Mouse (Mus musculus) megakaryocyte, embryonic 14.5 days (primary cell): ENCODE data around the gene Cabp1.
"Not testable (repeated sequence)": the region's sequence is repeated elsewhere in the genome, so short reads cannot be mapped to it uniquely, and the experiment has no call there.

ENCODE experiments used
- FLI1 ChIP-seq: IDR thresholded peaks from 2 replicates; pipeline ENCODE4 v1.6.1; 2012; ENCODE audit warnings: low read length, inconsistent platforms, mixed read lengths
- GATA1 ChIP-seq: IDR thresholded peaks from 3 replicates; pipeline ENCODE4 v1.6.1; 2012; ENCODE audit warnings: mixed read lengths, low read length, inconsistent platforms, borderline replicate concordance

DNA sequence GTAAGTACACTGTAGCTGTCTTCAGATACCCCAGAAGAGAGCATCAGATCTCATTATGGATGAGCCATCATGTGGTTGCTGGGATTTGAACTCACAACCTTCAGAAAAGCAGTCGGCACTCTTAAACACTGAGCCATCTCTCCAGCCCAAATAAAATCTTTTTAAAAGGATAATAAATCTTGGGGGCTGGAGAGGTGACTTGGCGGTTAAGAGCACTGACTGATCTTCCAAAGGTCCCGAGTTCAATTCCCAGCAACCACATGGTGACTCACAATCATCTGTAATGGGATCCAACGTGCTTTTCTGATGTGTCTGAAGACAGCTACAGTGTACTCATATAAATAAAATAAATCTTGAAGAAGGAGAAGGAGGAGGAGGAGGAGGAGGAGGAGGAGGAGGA, 29.7 kb downstream of the Cabp1 start:
- not testable (repeated sequence) for TF ChIP-seq GATA1, FLI1
